Mouse (Mus musculus): ENCODE data around the gene Adcy1. TPM values are rescaled to one million over a fixed set of nuclear protein-coding genes. Genes with fewer than 3 reads are reported as not detected.

Gene Adcy1
- polyA plus RNA-seq, 2 experiments, result 1.8 to 3.1 TPM

DNA sequence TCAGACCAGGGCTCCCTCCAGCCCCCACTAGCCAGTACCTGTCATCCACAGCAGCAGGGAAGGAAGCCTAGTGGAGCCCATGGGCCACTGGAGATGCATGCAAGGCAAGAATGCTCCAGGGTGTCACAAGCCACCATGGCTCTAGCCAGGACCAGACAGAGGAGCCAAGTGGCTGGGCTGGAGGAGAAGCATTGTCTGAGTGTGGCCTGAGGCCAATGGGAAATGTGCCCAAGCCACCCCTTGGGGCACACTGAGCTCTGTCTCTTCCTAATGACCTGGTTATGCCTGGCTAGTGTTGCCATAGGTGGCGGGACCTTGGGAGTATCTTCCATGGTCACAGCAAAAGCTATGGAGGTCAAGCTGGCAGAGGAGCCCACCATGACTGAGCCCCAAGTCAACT, 106.4 kb downstream of the Adcy1 start:
- 93% methylated on average over 1 of the region's 1 CpGs for whole genome bisulfite sequencing
- Histone ChIP-seq H3K9me3 (ENCODE audit: control insufficient read depth, low read length) (no peaks in the 10 kb centered on the region), H3K4me3 (replicated peaks; ENCODE audit: low read length) (no peak overlapping the region), H3K9ac (ENCODE audit: low read depth, low read length, severe bottlenecking) (no peak overlapping the region), H3K27me3 (ENCODE audit: control insufficient read depth, insufficient read depth, low read length) (no peaks in the 10 kb centered on the region), H3K4me2 (replicated peaks; ENCODE audit: low read depth, low read length, severe bottlenecking) (no peak overlapping the region), H3K4me1 (ENCODE audit: control insufficient read depth, insufficient read depth, low read length) (no peaks in the 10 kb centered on the region), H3K36me3 (ENCODE audit: control insufficient read depth, insufficient read depth, low read length) (no peaks in the 10 kb centered on the region), H3K27ac (replicated peaks; ENCODE audit: low read depth, low read length) (no peak overlapping the region)
- DNase-seq (ENCODE audit: low spot score) (no peak), ATAC-seq (ENCODE audit: low FRiP score, low read depth) (no peak)
- no peak for TF ChIP-seq POLR2A (IDR thresholded peaks at IDR 0.05; ENCODE audit: borderline replicate concordance, extremely low read depth, insufficient read depth, insufficient read length)

DNA sequence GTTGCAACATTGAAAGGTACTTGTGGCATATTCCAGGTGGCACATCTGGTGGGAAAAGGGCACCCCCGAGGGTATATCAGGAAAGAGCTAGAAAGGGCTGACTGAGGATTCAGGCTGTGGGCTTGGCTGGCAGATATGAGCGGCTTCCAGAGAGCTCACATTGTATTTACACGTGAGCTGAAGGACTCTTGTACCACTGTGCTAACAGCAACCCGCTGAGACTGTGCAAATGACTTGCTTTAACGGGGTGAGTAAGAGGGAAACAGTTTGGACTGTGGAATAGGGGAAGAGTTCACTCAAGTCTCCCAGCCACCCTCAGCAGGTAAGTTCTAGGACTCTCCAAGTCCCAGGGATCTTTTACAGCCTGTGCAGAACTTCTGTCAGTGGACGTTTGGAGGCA, 110.4 kb downstream of the Adcy1 start:
- WGBS, result 66% methylated on average over 6 of the region's 6 CpGs
- no peak for ATAC-seq (ENCODE audit: low FRiP score, low read depth)
- Histone ChIP-seq H3K4me3 (replicated peaks; ENCODE audit: low read length) (no peak overlapping the region), H3K27ac (replicated peaks; ENCODE audit: low read depth, low read length) (no peak overlapping the region), H3K36me3 (ENCODE audit: control insufficient read depth, insufficient read depth, low read length) (no peaks in the 10 kb centered on the region), H3K9me3 (ENCODE audit: control insufficient read depth, low read length) (no peaks in the 10 kb centered on the region), H3K4me2 (replicated peaks; ENCODE audit: low read depth, low read length, severe bottlenecking) (no peak overlapping the region), H3K4me1 (ENCODE audit: control insufficient read depth, insufficient read depth, low read length) (no peaks in the 10 kb centered on the region), H3K9ac (ENCODE audit: low read depth, low read length, severe bottlenecking) (no peak overlapping the region), H3K27me3 (ENCODE audit: control insufficient read depth, insufficient read depth, low read length) (no peaks in the 10 kb centered on the region)
- TF ChIP-seq POLR2A (IDR thresholded peaks at IDR 0.05; ENCODE audit: borderline replicate concordance, extremely low read depth, insufficient read depth, insufficient read length), result no peak
- no peak for DNase-seq (ENCODE audit: low spot score)

DNA sequence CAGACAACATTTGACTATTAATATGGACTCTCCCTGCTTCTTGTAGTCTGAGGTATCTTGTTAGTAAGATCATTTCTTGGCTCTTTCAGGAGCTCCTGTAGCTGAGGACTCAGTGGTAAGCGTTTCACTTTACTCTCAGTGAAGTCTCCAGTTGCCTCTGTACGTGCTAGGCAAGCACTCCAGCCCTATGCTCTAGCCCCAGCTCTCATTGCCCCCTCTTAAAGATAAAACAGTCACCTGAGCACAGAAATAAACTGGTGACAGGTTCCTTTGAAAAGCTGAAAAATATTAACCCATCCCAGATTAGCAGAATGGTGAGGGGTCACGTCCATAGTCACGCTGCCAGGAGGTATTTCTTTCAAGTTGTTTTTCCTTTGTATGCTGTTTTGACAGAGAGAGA, 115.4 kb downstream of the Adcy1 start:
- DNase-seq (ENCODE audit: low spot score) (no peak), ATAC-seq (ENCODE audit: low FRiP score, low read depth) (no peak)
- 79% methylated on average over 4 of the region's 4 CpGs for WGBS
- no peak overlapping the region for H3K9ac ChIP-seq (ENCODE audit: low read depth, low read length, severe bottlenecking)
- no peak overlapping the region for H3K27ac ChIP-seq (replicated peaks; ENCODE audit: low read depth, low read length)
- no peak overlapping the region for H3K4me2 ChIP-seq (replicated peaks; ENCODE audit: low read depth, low read length, severe bottlenecking)
- H3K36me3 ChIP-seq (ENCODE audit: control insufficient read depth, insufficient read depth, low read length), result no peaks in the 10 kb centered on the region
- H3K27me3 ChIP-seq (ENCODE audit: control insufficient read depth, insufficient read depth, low read length), result no peaks in the 10 kb centered on the region
- H3K4me1 ChIP-seq (ENCODE audit: control insufficient read depth, insufficient read depth, low read length), result no peaks in the 10 kb centered on the region
- no peak for TF ChIP-seq POLR2A (IDR thresholded peaks at IDR 0.05; ENCODE audit: borderline replicate concordance, extremely low read depth, insufficient read depth, insufficient read length)
- H3K4me3 ChIP-seq (replicated peaks; ENCODE audit: low read length), result no peak overlapping the region
- H3K9me3 ChIP-seq (ENCODE audit: control insufficient read depth, low read length), result no peaks in the 10 kb centered on the region

DNA sequence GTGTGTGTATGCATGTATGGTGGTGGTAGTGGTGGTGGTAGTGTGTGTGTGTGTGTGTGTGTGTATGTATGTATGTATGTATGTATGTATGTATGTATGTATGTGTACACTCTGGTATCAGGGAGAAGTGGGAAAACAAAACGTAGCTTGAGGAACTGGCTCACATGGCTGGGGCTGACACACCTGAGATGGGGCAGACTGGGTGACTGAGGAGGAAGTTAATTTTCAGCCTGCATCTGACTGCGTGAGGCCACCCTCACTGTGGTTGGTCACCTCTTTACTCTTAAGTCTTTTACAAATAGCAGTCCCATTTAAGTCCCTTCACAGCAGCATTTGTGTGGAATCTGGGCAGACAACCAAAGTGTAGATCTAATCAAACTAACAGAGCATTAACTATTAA, 116.0 kb downstream of the Adcy1 start:
- Histone ChIP-seq H3K27ac (replicated peaks; ENCODE audit: low read depth, low read length) (no peak overlapping the region), H3K9ac (ENCODE audit: low read depth, low read length, severe bottlenecking) (no peak overlapping the region), H3K9me3 (ENCODE audit: control insufficient read depth, low read length) (no peaks in the 10 kb centered on the region), H3K27me3 (ENCODE audit: control insufficient read depth, insufficient read depth, low read length) (no peaks in the 10 kb centered on the region), H3K4me3 (replicated peaks; ENCODE audit: low read length) (no peak overlapping the region), H3K36me3 (ENCODE audit: control insufficient read depth, insufficient read depth, low read length) (no peaks in the 10 kb centered on the region), H3K4me2 (replicated peaks; ENCODE audit: low read depth, low read length, severe bottlenecking) (no peak overlapping the region), H3K4me1 (ENCODE audit: control insufficient read depth, insufficient read depth, low read length) (no peaks in the 10 kb centered on the region)
- no peak for TF ChIP-seq POLR2A (IDR thresholded peaks at IDR 0.05; ENCODE audit: borderline replicate concordance, extremely low read depth, insufficient read depth, insufficient read length)
- ATAC-seq (ENCODE audit: low FRiP score, low read depth) (no peak), DNase-seq (ENCODE audit: low spot score) (no peak)
- 77% methylated on average over 2 of the region's 2 CpGs for WGBS

DNA sequence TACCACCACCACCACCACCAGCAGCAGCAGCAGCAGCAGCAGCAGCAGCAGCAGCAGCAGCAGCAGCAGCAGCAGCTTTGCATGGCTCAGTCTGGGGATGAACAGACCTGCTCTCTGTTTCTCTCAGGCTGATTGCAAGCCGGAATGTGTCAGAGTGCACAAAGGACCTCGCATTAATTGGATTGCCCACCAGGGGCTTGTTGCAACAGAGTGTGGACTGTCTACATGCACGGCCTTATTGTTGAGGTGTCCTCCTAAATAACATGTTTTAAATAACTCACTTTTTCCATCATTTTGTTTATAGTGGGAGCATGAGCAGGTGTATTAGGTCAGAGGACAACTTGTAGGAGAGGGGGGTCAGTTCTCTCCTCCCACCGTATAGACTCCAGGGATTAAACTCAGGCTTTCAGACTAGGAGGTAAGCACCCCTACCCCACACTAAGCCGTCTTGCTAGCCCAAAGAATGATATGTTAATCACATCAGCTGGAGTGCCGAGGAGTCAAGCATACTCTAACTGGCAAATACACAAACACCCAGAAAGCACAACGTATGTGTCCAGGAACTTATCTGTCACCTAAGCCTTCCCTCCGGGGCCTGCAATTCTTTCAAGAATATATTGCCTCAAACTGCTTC, 119.2 kb downstream of the Adcy1 start:
- ATAC-seq (ENCODE audit: low FRiP score, low read depth) (no peak), DNase-seq (ENCODE audit: low spot score) (no peak)
- Histone ChIP-seq H3K27ac (replicated peaks; ENCODE audit: low read depth, low read length) (no peak overlapping the region), H3K4me3 (replicated peaks; ENCODE audit: low read length) (no peak overlapping the region), H3K9me3 (ENCODE audit: control insufficient read depth, low read length) (no peaks in the 10 kb centered on the region), H3K36me3 (ENCODE audit: control insufficient read depth, insufficient read depth, low read length) (no peaks in the 10 kb centered on the region), H3K9ac (ENCODE audit: low read depth, low read length, severe bottlenecking) (no peak overlapping the region), H3K4me2 (replicated peaks; ENCODE audit: low read depth, low read length, severe bottlenecking) (no peak overlapping the region), H3K27me3 (ENCODE audit: control insufficient read depth, insufficient read depth, low read length) (no peaks in the 10 kb centered on the region), H3K4me1 (ENCODE audit: control insufficient read depth, insufficient read depth, low read length) (no peaks in the 10 kb centered on the region)
- no peak for TF ChIP-seq POLR2A (IDR thresholded peaks at IDR 0.05; ENCODE audit: borderline replicate concordance, extremely low read depth, insufficient read depth, insufficient read length)
- 51% methylated on average over 8 of the region's 8 CpGs for WGBS

DNA sequence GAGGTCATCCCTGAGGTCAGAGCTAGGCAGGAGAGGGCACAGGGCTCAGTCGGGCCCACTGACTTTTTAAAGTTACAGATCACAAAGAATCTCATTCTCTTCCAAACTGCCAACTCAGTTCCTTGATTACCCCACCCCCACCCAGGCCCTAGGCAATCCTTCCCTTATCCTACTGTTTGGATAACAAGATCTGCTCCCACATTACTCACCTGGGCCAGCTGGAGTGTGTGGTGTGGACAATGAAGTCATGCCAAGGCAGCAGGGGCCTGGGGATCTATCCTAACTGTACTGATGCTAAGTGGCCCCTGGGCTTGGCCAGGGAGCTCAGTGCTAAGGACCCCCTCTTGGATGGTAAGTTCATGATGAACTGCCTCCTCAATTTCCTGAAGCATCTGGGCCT, 121.1 kb downstream of the Adcy1 start:
- no peaks in the 10 kb centered on the region for H3K36me3 ChIP-seq (ENCODE audit: control insufficient read depth, insufficient read depth, low read length)
- H3K27me3 ChIP-seq (ENCODE audit: control insufficient read depth, insufficient read depth, low read length), result no peaks in the 10 kb centered on the region
- DNase-seq (ENCODE audit: low spot score), result no peak
- H3K9me3 ChIP-seq (ENCODE audit: control insufficient read depth, low read length), result no peaks in the 10 kb centered on the region
- ATAC-seq (ENCODE audit: low FRiP score, low read depth), result no peak
- TF ChIP-seq POLR2A (IDR thresholded peaks at IDR 0.05; ENCODE audit: borderline replicate concordance, extremely low read depth, insufficient read depth, insufficient read length), result no peak
- no peak overlapping the region for H3K4me2 ChIP-seq (replicated peaks; ENCODE audit: low read depth, low read length, severe bottlenecking)
- H3K4me1 ChIP-seq (ENCODE audit: control insufficient read depth, insufficient read depth, low read length), result no peaks in the 10 kb centered on the region
- H3K27ac ChIP-seq (replicated peaks; ENCODE audit: low read depth, low read length), result no peak overlapping the region
- 50% methylated on average over 1 of the region's 1 CpGs for WGBS
- H3K4me3 ChIP-seq (replicated peaks; ENCODE audit: low read length), result no peak overlapping the region
- H3K9ac ChIP-seq (ENCODE audit: low read depth, low read length, severe bottlenecking), result no peak overlapping the region
